Mouse (Mus musculus): ENCODE results near the gene Slc8a2. TPM values are rescaled to one million over a fixed set of nuclear protein-coding genes. Genes with fewer than 3 reads are reported as not detected.

The Slc8a2 gene
- total RNA-seq (2022) = 100 to 1,000 TPM; 237 to 262 (median 255) TPM

DNA sequence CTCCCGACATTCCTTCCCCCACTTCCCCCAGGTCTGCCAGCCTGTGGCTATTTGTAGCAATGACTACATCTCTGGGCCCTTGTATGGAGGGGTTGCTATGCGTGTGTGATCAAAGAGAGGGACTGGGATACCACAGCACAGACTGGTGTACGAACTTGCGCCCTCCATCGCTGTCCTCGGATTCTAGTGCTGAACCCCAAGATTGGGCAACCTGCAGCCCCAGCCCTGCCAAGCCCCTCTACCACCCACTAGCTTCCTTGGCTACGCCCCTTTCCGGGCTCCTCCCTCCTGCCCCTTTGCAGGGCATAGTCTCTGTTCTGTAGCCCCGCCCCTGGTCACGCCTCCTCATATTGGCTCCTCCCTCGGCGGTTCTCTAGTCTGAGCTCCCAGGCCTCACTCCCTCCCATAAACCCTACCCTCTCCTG, at the start of gene Slc8a2:
Gene Slc8a2, plus strand, starts transcription at position 406 of the 425 bp plus-strand sequence.
- DNase-seq (ENCODE audit: low spot score in 2 of 2) = peak; percentile 86 to 90

- DNase-seq (ENCODE audit: low spot score in 2 of 2) = no peak
These were observed 49.7 kb upstream of the Slc8a2 start for GRCm38 (mm10) chr7:16079947-16080346.

GRCm38 (mm10) chr7:16080581-16080980, 49.0 kb upstream of the Slc8a2 start:
- no peak for DNase-seq (ENCODE audit: low spot score in 2 of 2)

- no peak for DNase-seq (ENCODE audit: low spot score in 2 of 2)
These were observed 46.3 kb upstream of the Slc8a2 start for GRCm38 (mm10) chr7:16083361-16083760.

DNA sequence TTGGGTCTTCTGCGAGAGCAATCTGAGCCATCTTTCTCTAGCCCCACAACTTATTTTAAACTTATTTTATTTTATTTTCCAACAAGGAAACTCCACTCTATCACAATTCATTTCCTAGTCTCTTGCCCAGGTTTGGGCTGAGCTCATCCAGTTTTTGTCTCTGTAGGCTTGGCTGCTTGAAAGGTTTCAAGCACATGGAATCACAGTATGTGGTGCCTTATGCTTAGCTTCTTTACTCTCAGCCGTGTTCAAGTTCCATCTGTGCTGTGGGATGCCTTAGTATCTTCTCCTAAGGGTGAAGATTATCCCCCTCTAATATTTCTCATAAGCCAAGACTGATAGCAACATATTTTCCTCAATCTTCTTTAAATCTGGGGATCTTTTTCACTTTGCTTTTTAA, 42.0 kb upstream of the Slc8a2 start:
- DNase-seq (ENCODE audit: low spot score in 2 of 2) = peak in 1 of 2 experiments; percentile 29

DNA sequence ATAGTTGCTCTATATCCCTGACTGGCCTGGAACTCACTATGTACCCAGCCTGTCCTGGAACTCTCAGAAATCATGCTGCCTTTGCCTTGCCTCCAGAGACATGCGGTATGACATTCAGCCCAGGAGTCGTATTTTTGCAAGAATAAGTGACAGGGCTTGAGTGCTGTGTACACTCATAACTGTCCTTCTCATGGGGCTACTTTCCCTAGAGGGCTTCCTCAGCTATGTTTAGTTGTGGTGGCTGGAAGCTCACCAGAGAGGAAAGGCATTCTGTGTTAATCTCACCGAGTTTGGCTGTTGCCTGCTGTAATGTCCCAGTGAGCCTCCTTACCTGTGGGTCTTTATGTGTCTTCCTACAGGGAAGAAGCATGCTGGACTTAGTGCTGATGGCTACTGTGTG, 35.0 kb upstream of the Slc8a2 start:
- no peak for DNase-seq (ENCODE audit: low spot score in 2 of 2)

GRCm38 (mm10) chr7:16098021-16099017, 31.3 kb upstream of the Slc8a2 start, which contains the start of gene Napa:
TSS of gene Napa (plus strand) at chr7:16098458.
- DNase-seq (ENCODE audit: low spot score in 2 of 2) = peak; percentile 100

DNA sequence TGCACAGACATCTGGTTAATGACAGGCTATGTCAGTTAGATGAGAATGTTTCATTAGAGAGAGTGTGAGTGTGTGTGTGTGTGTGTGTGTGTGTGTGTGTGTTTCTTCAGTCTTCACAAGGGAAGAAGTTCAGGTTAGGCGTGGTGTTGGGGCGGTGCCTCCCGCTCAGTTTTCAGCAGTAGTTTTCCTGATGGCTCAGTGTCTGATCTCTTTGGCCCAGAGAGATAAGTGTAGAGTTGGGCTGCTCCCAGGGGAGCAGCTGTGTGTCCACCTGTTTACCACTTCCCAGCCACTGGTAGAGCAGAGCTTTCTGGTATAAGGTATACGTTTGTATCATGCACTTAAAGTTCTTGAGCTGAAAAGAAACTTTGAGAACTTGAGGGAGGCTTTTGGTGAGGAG, 29.7 kb upstream of the Slc8a2 start:
- no peak for DNase-seq (ENCODE audit: low spot score in 2 of 2)

- DNase-seq (ENCODE audit: low spot score in 2 of 2) = no peak
These were observed 28.5 kb upstream of the Slc8a2 start for GRCm38 (mm10) chr7:16101081-16101480.

DNA sequence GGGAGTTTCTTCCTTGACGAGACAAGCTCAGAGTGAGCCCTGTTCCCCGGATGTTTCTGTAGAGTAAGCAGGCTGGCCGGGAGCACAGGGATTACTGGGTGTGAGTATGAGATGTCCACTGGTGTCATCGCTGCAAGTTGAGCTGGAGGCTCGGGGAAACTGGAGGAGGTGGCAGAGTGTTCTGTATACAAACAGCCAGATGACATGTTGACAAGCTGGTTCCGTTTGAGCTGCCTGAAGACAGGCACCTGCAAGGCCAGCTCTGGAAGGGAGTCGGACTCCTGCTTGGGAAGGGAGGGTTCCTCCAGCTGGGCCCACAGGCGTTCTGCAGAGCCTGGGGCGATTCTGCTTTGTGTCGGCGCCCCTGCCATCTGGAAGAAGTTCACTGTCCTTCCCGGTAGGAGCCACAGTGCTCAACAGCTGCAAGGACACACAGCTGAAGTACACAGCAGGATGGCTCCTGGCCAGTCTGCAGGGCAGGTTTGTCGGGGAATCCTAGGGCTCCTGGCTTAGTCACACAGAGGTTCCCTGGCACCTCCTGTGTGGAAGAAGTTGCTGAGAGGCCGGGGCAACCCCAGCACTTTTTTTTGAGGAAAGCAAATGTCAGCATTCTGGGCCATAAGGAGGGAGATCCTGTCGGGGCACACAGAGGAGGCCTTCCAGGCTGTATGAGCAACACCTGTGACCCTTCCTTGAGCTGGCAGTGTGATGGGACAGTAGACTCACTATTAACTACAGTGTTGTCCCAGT, 27.7 kb upstream of the Slc8a2 start:
- DNase-seq (ENCODE audit: low spot score in 2 of 2) = no peak

DNA sequence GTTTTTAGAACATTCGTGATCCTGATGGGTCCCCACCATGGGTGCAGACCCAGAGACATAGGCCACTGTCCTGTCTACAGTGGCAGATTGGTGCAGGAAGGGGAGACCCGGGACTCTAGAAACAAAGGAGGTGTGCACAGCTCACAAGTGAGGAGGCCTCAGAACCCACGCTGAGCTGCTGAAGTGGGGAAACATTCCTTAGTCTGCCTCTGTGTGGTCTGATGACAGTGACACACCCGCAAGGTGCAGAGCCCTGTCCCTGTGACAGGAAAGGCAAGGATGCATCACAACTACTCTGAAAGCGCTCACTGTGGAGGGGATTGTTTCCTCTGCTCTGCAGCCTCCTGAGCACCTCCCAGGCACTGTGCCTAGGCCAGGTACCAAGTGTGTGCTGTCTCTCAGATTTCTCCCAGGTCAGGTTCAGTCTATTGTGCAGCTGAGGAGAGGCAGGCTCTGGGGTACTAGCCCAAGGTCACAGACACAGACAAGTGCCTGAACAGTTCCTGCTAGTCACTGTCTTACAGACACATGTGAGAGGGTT, 26.9 kb upstream of the Slc8a2 start:
- no peak for DNase-seq (ENCODE audit: low spot score in 2 of 2)

DNA sequence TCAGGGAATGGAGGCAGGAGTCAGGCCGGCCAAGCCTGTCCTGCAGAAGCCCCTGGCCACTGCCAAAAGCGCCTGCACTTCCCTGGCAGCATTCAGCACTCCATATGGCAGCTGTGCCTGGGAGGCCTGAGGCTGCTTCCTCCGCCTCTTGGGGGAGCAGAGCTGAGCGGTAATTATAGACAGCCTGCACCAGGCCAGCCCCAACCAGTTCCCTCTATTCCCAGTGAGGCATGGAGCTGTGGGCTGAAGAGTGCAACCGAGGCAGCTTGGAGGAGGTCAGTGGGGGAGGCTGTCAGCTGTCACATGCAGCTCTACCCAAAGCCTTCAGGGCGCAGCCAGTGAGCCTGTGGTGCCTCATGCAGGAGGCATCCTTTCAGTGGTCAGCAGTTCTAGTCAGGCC, 25.9 kb upstream of the Slc8a2 start:
- peak; percentile 82 to 84 for DNase-seq (ENCODE audit: low spot score in 2 of 2)

GRCm38 (mm10) chr7:16104611-16105388, 24.8 kb upstream of the Slc8a2 start:
- no peak for DNase-seq (ENCODE audit: low spot score in 2 of 2)

DNA sequence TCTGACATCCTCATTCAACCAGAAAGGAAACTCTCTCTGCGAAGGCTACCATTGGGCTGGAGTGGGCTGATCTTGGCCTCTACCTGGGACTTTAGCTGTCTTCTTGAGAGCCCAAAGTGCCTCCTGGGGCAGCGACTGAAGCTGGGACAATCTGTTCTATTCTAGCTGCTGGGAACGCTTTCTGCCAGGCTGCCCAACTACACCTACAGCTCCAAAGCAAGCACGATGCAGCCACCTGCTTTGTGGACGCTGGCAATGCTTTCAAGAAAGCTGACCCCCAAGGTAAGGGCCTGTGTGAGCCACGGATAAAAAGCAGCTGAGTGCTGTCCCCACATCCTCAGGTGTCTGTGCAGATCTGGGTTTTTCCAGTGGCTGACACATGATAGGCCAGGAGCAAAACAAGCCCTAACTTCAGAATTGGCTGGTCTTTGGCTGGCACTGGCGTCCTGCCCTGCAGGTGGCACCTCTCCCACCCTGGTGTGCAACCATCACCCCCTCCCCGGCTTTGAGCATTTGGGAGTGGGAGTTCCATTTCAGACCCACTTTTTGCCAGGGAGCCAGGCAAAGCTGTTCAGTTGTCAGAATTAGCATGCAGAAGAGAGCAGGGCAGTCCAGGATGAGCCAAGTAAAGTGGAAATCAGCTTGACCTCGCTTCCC, 20.6 kb upstream of the Slc8a2 start:
- no peak for DNase-seq (ENCODE audit: low spot score in 2 of 2)

DNA sequence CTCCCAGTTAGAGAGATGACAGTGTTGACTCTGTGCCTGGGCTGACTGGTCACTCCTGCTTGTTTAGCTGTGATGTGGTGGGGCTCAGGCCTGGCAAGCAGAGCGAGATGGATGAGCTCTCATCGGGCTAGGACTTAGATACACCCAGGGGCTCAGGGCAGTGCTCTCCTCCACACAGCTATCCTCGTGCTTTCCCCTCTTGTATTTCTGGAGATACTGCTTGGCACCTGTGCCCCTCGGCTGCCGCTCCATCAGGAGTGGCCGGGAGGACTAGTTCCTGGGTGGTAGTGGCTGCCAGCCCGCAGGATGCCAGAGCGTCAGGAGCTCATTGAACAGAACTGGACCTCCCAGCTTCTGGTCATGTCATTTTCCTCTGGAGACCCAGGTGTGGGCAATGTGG, 19.5 kb upstream of the Slc8a2 start:
- no peak for DNase-seq (ENCODE audit: low spot score in 2 of 2)

DNA sequence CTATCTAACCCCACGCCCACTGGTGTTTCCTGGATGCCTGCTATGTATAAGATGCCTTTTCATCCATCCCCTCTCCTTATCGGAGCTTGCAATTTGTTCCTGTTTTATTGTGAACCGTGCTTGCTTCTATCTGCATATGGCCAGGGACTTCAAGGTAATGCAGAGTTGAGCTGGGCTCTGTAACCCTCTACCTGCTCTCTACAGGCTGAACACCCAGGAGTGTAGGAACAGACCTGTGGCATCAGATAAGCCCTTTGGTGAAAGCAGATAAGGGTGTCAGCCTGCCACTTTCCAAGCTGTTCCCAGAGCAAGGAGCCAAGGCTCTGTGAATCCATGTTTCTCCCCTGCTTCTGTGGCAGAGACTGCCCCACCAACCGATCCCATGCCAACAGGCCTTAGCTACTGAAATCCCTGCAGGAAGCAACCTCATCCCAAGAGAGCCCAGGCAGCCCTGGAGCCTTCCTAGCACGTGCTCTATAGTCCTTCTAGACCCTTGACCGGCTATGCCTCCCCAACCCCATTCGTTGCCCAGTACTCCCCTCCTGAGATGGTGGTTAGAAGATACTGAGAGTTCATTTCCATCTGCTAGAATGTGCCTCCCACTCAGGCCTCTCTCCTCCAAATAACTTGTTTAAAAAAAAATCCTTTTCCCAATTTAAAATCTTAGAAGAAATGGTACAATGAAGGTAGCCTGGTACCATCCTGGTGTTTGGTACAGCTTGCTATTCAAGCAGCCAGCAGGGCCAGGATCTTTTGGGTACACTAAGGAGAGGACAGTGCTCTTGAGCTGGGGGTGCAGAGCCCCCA, 18.1 kb upstream of the Slc8a2 start:
- DNase-seq (ENCODE audit: low spot score in 2 of 2) = no peak

DNA sequence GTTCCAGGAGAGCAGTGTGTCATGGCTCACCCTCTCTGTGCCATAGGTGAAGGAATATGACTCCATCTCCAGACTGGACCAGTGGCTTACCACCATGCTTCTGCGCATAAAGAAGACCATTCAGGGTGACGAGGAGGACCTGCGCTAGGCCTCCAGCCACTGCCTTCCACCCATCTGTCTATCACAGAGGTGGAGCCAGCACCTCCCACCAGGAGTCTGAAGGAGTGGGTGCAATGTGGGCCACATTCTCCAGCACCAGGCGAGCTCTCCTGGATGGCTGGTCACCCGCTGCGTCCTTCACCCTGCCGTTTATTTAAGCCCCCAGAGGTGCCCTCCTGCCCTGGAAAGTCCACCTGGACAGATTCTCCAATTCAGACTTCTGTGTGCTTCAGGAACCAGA, 13.2 kb upstream of the Slc8a2 start:
- no peak for DNase-seq (ENCODE audit: low spot score in 2 of 2)

DNA sequence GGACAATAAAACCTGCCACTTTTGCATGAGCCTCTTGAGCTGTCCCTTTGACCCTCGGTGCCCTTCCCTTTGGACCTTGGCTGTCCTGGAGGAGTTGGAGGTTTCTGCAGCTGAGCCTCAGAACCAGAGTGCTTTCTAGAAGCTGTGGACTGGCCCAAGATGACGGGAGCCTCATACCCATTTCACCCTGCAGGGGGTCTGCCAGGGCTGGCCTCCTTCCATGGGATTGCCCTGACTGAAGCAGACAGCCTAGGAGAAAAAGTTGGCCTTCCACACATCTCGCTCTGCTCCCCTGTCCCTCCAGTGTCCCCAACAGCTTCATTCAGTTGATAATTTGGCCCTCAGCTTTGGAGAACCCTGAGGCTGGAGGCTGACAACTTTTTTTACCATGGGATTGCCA, 12.5 kb upstream of the Slc8a2 start:
- DNase-seq (ENCODE audit: low spot score in 2 of 2) = no peak

- peak; percentile 90 to 94 for DNase-seq (ENCODE audit: low spot score in 2 of 2)
These were observed 9.9 kb upstream of the Slc8a2 start, which contains the start of gene Kptn for GRCm38 (mm10) chr7:16119569-16120261. TSS of gene Kptn (plus strand) at chr7:16119895.

Measured in layer of hippocampus, adult 8-10 months (tissue).